Mouse (Mus musculus): ENCODE measurements around the gene Eif3i. TPM values are rescaled to one million over a fixed set of nuclear protein-coding genes. Genes with fewer than 3 reads are reported as not detected.

Gene Eif3i
- polyA plus RNA-seq, 1 experiment from 2014 or later = 169 TPM

GRCm38 (mm10) chr4:129618031-129618430 lies 17.6 kb upstream of the Eif3i start:
- Histone ChIP-seq H3K4me1 (peaks cover 40% of the 10 kb centered on the region), H3K9me3 (no peaks in the 10 kb centered on the region), H3K9ac (peak overlapping the region; percentile 88), H3K4me2 (peak overlapping the region; percentile 91), H3K27me3 (replicated peaks) (no peaks in the 10 kb centered on the region), H3K36me3 (peaks cover 24% of the 10 kb centered on the region), H3K4me3 (peak overlapping the region; percentile 69), H3K27ac (replicated peaks) (peak overlapping the region; percentile 83)
- no peak for ATAC-seq (ENCODE audit: extremely low read depth, insufficient number of reproducible peaks, low FRiP score, low TSS enrichment)
- WGBS = 89% methylated on average over 5 of the region's 5 CpGs

GRCm38 (mm10) chr4:129617121-129617641 lies 16.7 kb upstream of the Eif3i start:
- Histone ChIP-seq H3K9me3 (no peaks in the 10 kb centered on the region), H3K4me1 (peaks cover 32% of the 10 kb centered on the region), H3K36me3 (peaks cover 24% of the 10 kb centered on the region), H3K4me2 (no peak overlapping the region), H3K4me3 (no peak overlapping the region), H3K27me3 (replicated peaks) (no peaks in the 10 kb centered on the region), H3K9ac (0 out of 2 replicates have a peak overlapping the region, but pooled peaks have one; percentile 5), H3K27ac (replicated peaks) (no peak overlapping the region)
- WGBS = 89% methylated on average over 7 of the region's 7 CpGs
- no peak for ATAC-seq (ENCODE audit: extremely low read depth, insufficient number of reproducible peaks, low FRiP score, low TSS enrichment)

GRCm38 (mm10) chr4:129616631-129617030 lies 16.2 kb upstream of the Eif3i start:
- no peak for ATAC-seq (ENCODE audit: extremely low read depth, insufficient number of reproducible peaks, low FRiP score, low TSS enrichment)
- Histone ChIP-seq H3K4me1 (peaks cover 26% of the 10 kb centered on the region), H3K27ac (replicated peaks) (no peak overlapping the region), H3K4me2 (no peak overlapping the region), H3K4me3 (no peak overlapping the region), H3K27me3 (replicated peaks) (no peaks in the 10 kb centered on the region), H3K9me3 (no peaks in the 10 kb centered on the region), H3K36me3 (peaks cover 24% of the 10 kb centered on the region), H3K9ac (no peak overlapping the region)
- WGBS = 86% methylated on average over 3 of the region's 3 CpGs

- H3K4me2 ChIP-seq = no peak overlapping the region
- H3K27me3 ChIP-seq (replicated peaks) = no peaks in the 10 kb centered on the region
- no peak for ATAC-seq (ENCODE audit: extremely low read depth, insufficient number of reproducible peaks, low FRiP score, low TSS enrichment)
- WGBS = 85% methylated on average over 9 of the region's 9 CpGs
- no peaks in the 10 kb centered on the region for H3K9me3 ChIP-seq
- no peak overlapping the region for H3K4me3 ChIP-seq
- H3K27ac ChIP-seq (replicated peaks) = no peak overlapping the region
- peaks cover 24% of the 10 kb centered on the region for H3K36me3 ChIP-seq
- peaks cover 24% of the 10 kb centered on the region for H3K4me1 ChIP-seq
- H3K9ac ChIP-seq = no peak overlapping the region
Measured at GRCm38 (mm10) chr4:129615801-129616290, 15.4 kb upstream of the Eif3i start.

GRCm38 (mm10) chr4:129614093-129614492 lies 13.6 kb upstream of the Eif3i start, which contains the start of gene Dcdc2b:
Dcdc2b (minus strand) TSS chr4:129614257.
- no peak for ATAC-seq (ENCODE audit: extremely low read depth, insufficient number of reproducible peaks, low FRiP score, low TSS enrichment)
- peaks cover 21% of the 10 kb centered on the region for H3K4me1 ChIP-seq
- peak within 1 kb of the TSS; percentile 24; the same call in 1 of the 2 replicates for H3K9ac ChIP-seq
- WGBS = 73% methylated on average over 6 of the region's 6 CpGs
- H3K27me3 ChIP-seq (replicated peaks) = no peaks in the 10 kb centered on the region
- no peak within 1 kb of the TSS for H3K27ac ChIP-seq (replicated peaks)
- no peak within 1 kb of the TSS for H3K4me3 ChIP-seq
- H3K4me2 ChIP-seq = no peak within 1 kb of the TSS
- no peaks in the 10 kb centered on the region for H3K9me3 ChIP-seq
- H3K36me3 ChIP-seq = peaks cover 33% of the 10 kb centered on the region

- Histone ChIP-seq H3K27me3 (replicated peaks) (no peaks in the 10 kb centered on the region), H3K36me3 (peaks cover 44% of the 10 kb centered on the region), H3K4me2 (no peak overlapping the region), H3K4me1 (peaks cover 12% of the 10 kb centered on the region), H3K9me3 (no peaks in the 10 kb centered on the region), H3K27ac (replicated peaks) (no peak overlapping the region), H3K9ac (no peak overlapping the region), H3K4me3 (no peak overlapping the region)
- no peak for ATAC-seq (ENCODE audit: extremely low read depth, insufficient number of reproducible peaks, low FRiP score, low TSS enrichment)
- WGBS = 58% methylated on average over 4 of the region's 4 CpGs
Measured at GRCm38 (mm10) chr4:129610472-129610871, 10.0 kb upstream of the Eif3i start.

- Histone ChIP-seq H3K4me2 (no peak overlapping the region), H3K9ac (no peak overlapping the region), H3K27me3 (replicated peaks) (no peaks in the 10 kb centered on the region), H3K4me1 (peaks cover 12% of the 10 kb centered on the region), H3K27ac (replicated peaks) (no peak overlapping the region), H3K36me3 (peaks cover 47% of the 10 kb centered on the region), H3K4me3 (no peak overlapping the region), H3K9me3 (no peaks in the 10 kb centered on the region)
- ATAC-seq (ENCODE audit: extremely low read depth, insufficient number of reproducible peaks, low FRiP score, low TSS enrichment) = no peak
- 77% methylated on average over 4 of the region's 4 CpGs for WGBS
Measured at GRCm38 (mm10) chr4:129610026-129610425, 9.6 kb upstream of the Eif3i start.

- H3K27me3 ChIP-seq (replicated peaks) = no peaks in the 10 kb centered on the region
- no peak overlapping the region for H3K9ac ChIP-seq
- no peak overlapping the region for H3K4me3 ChIP-seq
- WGBS = 78% methylated on average over 12 of the region's 12 CpGs
- peaks cover 8% of the 10 kb centered on the region for H3K4me1 ChIP-seq
- H3K9me3 ChIP-seq = no peaks in the 10 kb centered on the region
- no peak overlapping the region for H3K4me2 ChIP-seq
- H3K27ac ChIP-seq (replicated peaks) = no peak overlapping the region
- H3K36me3 ChIP-seq = peaks cover 52% of the 10 kb centered on the region
- ATAC-seq (ENCODE audit: extremely low read depth, insufficient number of reproducible peaks, low FRiP score, low TSS enrichment) = no peak
Measured at GRCm38 (mm10) chr4:129609139-129609631, 8.7 kb upstream of the Eif3i start.

- H3K4me1 ChIP-seq = 0 out of 2 replicates have a peak, but pooled peaks cover 4% of the 10 kb centered on the region
- WGBS = 36% methylated on average over 7 of the region's 7 CpGs
- H3K27ac ChIP-seq (replicated peaks) = no peak overlapping the region; the same call in 1 of the 2 replicates
- ATAC-seq (ENCODE audit: extremely low read depth, insufficient number of reproducible peaks, low FRiP score, low TSS enrichment) = no peak
- no peaks in the 10 kb centered on the region for H3K9me3 ChIP-seq
- H3K4me2 ChIP-seq = no peak overlapping the region
- no peaks in the 10 kb centered on the region for H3K27me3 ChIP-seq (replicated peaks)
- peaks cover 59% of the 10 kb centered on the region for H3K36me3 ChIP-seq
- H3K9ac ChIP-seq = no peak overlapping the region
- H3K4me3 ChIP-seq = no peak overlapping the region
Measured at GRCm38 (mm10) chr4:129608426-129609025, 8.1 kb upstream of the Eif3i start.

- ATAC-seq (ENCODE audit: extremely low read depth, insufficient number of reproducible peaks, low FRiP score, low TSS enrichment) = no peak
- H3K36me3 ChIP-seq = peaks cover 39% of the 10 kb centered on the region
- H3K4me1 ChIP-seq = peaks cover 14% of the 10 kb centered on the region
- no peaks in the 10 kb centered on the region for H3K27me3 ChIP-seq (replicated peaks)
- no peak overlapping the region for H3K9ac ChIP-seq
- no peaks in the 10 kb centered on the region for H3K9me3 ChIP-seq
- H3K4me3 ChIP-seq = no peak overlapping the region
- whole genome bisulfite sequencing = 64% methylated on average over 4 of the region's 4 CpGs
- H3K27ac ChIP-seq (replicated peaks) = no peak overlapping the region
- no peak overlapping the region for H3K4me2 ChIP-seq
Measured at GRCm38 (mm10) chr4:129588865-129589264, 11.6 kb downstream of the Eif3i start.

GRCm38 (mm10) chr4:129586943-129587342 lies 13.5 kb downstream of the Eif3i start:
- no peak overlapping the region for H3K27ac ChIP-seq (replicated peaks)
- no peaks in the 10 kb centered on the region for H3K9me3 ChIP-seq
- no peak for ATAC-seq (ENCODE audit: extremely low read depth, insufficient number of reproducible peaks, low FRiP score, low TSS enrichment)
- no peak overlapping the region for H3K4me2 ChIP-seq
- no peaks in the 10 kb centered on the region for H3K27me3 ChIP-seq (replicated peaks)
- H3K4me1 ChIP-seq = peaks cover 14% of the 10 kb centered on the region
- peaks cover 20% of the 10 kb centered on the region for H3K36me3 ChIP-seq
- WGBS = 50% methylated on average over 1 of the region's 1 CpGs
- no peak overlapping the region for H3K4me3 ChIP-seq
- no peak overlapping the region for H3K9ac ChIP-seq

- Histone ChIP-seq H3K9me3 (no peaks in the 10 kb centered on the region), H3K27ac (replicated peaks) (no peak overlapping the region), H3K9ac (peak overlapping the region; percentile 77), H3K4me2 (peak overlapping the region; percentile 78), H3K36me3 (peaks cover 8% of the 10 kb centered on the region), H3K4me3 (peak overlapping the region; percentile 58), H3K4me1 (peaks cover 14% of the 10 kb centered on the region), H3K27me3 (replicated peaks) (no peaks in the 10 kb centered on the region)
- no peak for ATAC-seq (ENCODE audit: extremely low read depth, insufficient number of reproducible peaks, low FRiP score, low TSS enrichment)
- WGBS = 74% methylated on average over 9 of the region's 9 CpGs
Measured at GRCm38 (mm10) chr4:129585773-129586172, 14.7 kb downstream of the Eif3i start.

Measured in heart, embryonic 13.5 days (tissue).